ENCODE assay signal across 9 mouse cellular contexts in genomic region chr14:75179255-75179963, GRCm38 (mm10). TPM values are rescaled to one million over a fixed set of nuclear protein-coding genes. Genes with fewer than 3 reads are reported as not detected.
A peak's percentile ranks its signal among the peaks of the same experiment; 100 is the strongest.
DNase-seq lines count a peak whose midpoint lies in the region; TF ChIP-seq lines count a peak whose summit lies in the region.
"Had no signal": no experiment of that assay in that cellular context is flagged by ENCODE, and none has a peak within 500 bp of the region (broad histone marks: within the 10 kb centered on the region; RNA-seq: fewer than 3 reads in every experiment).

No protein-coding gene starts in this region.

- intact Hi-C loops in heart, adult 2 months (cut with DNase I), result no loop called here

- H3K79me2 ChIP-seq in heart, adult 2 months (replicated peaks; ENCODE audit: control insufficient read depth, insufficient read depth, low read length), result no peaks in the 10 kb centered on the region

- H3K27ac ChIP-seq in heart, adult 2 months, result no peak overlapping the region
- H3K27ac ChIP-seq: hindbrain, embryonic 15.5 days had no signal

- no peak for TF ChIP-seq CTCF in heart, adult 2 months (IDR thresholded peaks at IDR 0.05)

- 68% methylated on average over 20 of the region's 20 CpGs for WGBS in heart, adult 2 months

- H3K4me3 ChIP-seq in heart, adult 2 months, result no peak overlapping the region; the same call in 1 of the 2 replicates
- H3K4me3 ChIP-seq: hindbrain, embryonic 15.5 days had no signal

- TF ChIP-seq POLR2A in heart, adult 2 months (IDR thresholded peaks at IDR 0.05; ENCODE audit: insufficient read depth, low read depth, low read length), result no peak; the same call in 1 of the 2 replicates

- peak in 1 of 2 experiments; percentile 50 for DNase-seq in heart, adult 2 months
- no peak for DNase-seq in heart, adult 8-10 months (ENCODE audit: low spot score)
- DNase-seq in ZHBTc4 (ENCODE audit: low read depth, low spot score), result peak; percentile 47
- DNase-seq in lung, adult 18-20 months, result peak; percentile 49 to 64
- DNase-seq in spleen, postnatal 36 days (ENCODE audit: low spot score in 2 of 2), result peak; percentile 86 to 89
- DNase-seq in cerebellum, postnatal 14 days, result no peak
- DNase-seq in cerebellum, adult 8-10 months, result no peak
- no peak for DNase-seq in frontal cortex, postnatal 25 days (ENCODE audit: low spot score in 2 of 2)

- no peaks in the 10 kb centered on the region; the same call in 1 of the 2 replicates for H3K4me1 ChIP-seq in heart, adult 2 months (ENCODE audit: control insufficient read depth, insufficient read depth, low read length)
- H3K4me1 ChIP-seq: hindbrain, embryonic 15.5 days had no signal

- 0 out of 2 replicates have a peak, but pooled peaks have one; percentile 14 for TF ChIP-seq EP300 in heart, adult 2 months (IDR thresholded peaks at IDR 0.05; ENCODE audit: insufficient read depth, low read depth, low read length)

- peak overlapping the region; percentile 14; the same call in 1 of the 2 replicates for H3K9ac ChIP-seq in heart, adult 2 months (ENCODE audit: low read depth, low read length)
- H3K9ac ChIP-seq: hindbrain, embryonic 15.5 days had no signal

- no peaks in the 10 kb centered on the region for H3K27me3 ChIP-seq in heart, adult 2 months (ENCODE audit: control insufficient read depth, insufficient read depth, low read length)
- H3K27me3 ChIP-seq: hindbrain, embryonic 15.5 days had no signal

- no peaks in the 10 kb centered on the region for H3K36me3 ChIP-seq in heart, adult 2 months (ENCODE audit: control insufficient read depth, insufficient read depth, low read length)
- H3K36me3 ChIP-seq: hindbrain, embryonic 15.5 days had no signal

RNA-seq across cellular contexts. Expression of gene Lcp1, which starts 48.5 kb away (rescaled TPM):
- total RNA-seq in heart, adult 2 months (2021), result 10 to 100 TPM; 14.3 to 15.2 TPM
- polyA plus RNA-seq in heart, adult 2 months (2012; rRNA removed), result 6.8 and 9.2 TPM in 2 replicates
- total RNA-seq in heart, adult 8-10 months (2022), result 10 to 100 TPM in 3 of 4 experiments, 1 to 10 TPM in 1; 8.8 to 14.3 (median 11.4) TPM

RNA-seq across cellular contexts. Expression of gene Lrrc63, which starts 48.7 kb away (rescaled TPM):
- not detected for total RNA-seq in heart, adult 2 months (2021)
- polyA plus RNA-seq in heart, adult 2 months (2012; rRNA removed), result 0.04 and 0.06 TPM in 2 replicates
- not detected for total RNA-seq in heart, adult 8-10 months (2022)
- polyA plus RNA-seq: hindbrain, embryonic 15.5 days had no signal

Comparison
In these comparisons a context has a peak if more than half of its experiments do, and no peak if none do; other contexts are left out.
1. DNase-seq: peak in ZHBTc4 (single experiment), lung, adult 18-20 months (2 of 2) and spleen, postnatal 36 days (2 of 2); none in heart, adult 8-10 months (single experiment), cerebellum, postnatal 14 days (0 of 2), cerebellum, adult 8-10 months (single experiment) and frontal cortex, postnatal 25 days (0 of 2).